Mouse (Mus musculus): ENCODE measurements around the gene Dync2h1.
"Not testable (repeated sequence)": the region's sequence is repeated elsewhere in the genome, so short reads cannot be mapped to it uniquely, and the experiment has no call there.

Dync2h1 gene

DNA sequence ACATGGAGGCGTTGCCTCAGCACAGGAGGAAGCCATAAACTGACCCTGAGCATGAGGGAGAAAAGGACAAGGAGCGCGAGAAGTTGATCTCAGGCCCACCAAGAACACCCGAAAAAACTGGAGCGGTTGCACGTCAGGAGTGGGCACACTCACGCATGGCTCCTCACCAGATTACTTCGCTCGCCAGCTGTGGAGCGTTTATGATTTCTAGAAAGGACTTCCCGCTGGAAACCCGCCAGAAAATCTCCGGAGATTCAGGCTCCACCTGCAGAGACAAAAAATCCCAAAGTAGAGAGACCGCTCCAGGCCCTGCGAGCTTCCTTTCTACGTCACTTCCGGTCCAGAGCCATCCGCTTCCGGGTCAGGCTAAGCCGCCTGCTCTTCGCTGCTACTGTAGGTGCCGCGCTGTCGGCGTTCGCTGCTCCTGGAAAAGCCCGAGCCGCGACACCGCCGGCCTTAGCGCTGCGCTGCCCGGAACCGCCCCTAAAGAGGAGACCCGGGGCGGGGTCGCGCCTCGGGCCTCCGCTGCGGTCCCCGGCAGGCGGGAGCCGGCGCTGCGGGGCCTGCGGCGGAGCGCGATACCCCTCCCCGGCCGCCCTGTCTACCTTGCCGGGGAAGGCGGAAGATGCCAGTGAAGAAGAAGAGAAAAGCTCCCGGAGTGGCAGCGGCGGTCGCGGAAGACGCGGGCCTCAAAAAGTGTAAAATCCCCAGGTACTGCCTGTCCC, at the start of gene Dync2h1, which contains the start of gene Dcun1d5:
Dync2h1 (minus strand) TSS at position 275 of the 725 bp plus-strand sequence.
Dcun1d5 (plus strand) TSS at position 349 of the 725 bp plus-strand sequence.
- DNase-seq, result peak; percentile 96

DNA sequence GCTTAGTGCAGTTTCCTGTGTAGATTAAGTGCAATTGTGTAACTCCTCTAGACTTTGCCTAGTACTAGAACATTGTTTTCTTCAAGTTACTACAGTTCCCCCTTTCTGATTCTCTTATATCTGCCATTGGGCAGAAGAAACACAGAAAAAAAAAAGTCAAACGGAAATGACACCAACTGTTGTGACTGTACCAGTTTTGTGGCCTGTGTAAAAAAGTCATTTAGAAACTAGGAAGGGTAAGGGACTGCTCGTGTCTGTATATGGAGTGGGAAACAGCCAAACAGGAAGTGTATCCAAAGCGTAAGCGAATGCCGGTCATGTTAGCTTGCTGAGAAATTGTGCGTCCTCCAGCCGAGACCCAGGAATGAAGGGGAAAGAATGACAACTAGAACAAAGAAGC, 37.2 kb upstream of the Dync2h1 start:
- DNase-seq, result peak; percentile 22

GRCm38 (mm10) chr9:7221024-7221423, 36.8 kb upstream of the Dync2h1 start:
- DNase-seq, result peak; percentile 26

DNA sequence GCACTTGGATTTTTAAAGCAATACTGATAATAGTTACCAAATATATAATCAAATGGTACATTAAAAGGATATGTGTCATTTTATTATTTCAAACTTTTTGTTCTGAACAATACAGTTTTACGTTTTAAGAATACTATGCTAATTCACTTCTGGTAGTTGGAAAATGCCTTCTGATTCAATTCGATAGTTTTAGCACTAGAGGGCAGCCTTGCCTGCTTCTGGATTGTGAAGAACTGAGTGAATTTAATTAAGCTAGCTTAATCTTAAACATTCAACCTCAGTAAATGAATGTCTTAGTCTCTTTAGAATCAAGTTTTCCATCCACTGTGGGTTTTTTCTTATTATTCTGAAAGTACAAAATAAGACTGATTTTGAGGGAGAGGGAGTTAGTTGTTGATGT, 32.0 kb upstream of the Dync2h1 start:
- DNase-seq, result peak; percentile 44

DNA sequence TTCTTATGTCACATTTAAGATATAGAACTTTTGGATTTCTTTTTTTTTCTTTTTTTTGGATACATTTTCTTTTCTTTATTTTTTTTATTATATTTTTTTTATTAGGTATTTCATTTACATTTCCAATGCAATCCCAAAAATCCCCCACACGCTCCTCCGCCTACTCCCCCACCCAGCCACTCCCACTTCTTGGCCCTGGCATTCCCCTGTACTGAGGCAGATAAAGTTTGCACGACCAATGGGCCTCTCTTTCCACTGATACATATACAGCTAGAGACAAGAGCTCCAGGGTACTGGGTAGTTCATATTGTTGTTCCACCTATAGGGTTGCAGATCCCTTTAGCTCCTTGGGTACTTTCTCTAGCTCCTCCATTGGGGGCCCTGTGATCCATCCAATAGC, 6.4 kb upstream of the Dync2h1 start:
- DNase-seq, result not testable (repeated sequence)

- DNase-seq, result peak; percentile 33
Measured at GRCm38 (mm10) chr9:7184897-7185291, 648 bp upstream of the Dync2h1 start.

DNA sequence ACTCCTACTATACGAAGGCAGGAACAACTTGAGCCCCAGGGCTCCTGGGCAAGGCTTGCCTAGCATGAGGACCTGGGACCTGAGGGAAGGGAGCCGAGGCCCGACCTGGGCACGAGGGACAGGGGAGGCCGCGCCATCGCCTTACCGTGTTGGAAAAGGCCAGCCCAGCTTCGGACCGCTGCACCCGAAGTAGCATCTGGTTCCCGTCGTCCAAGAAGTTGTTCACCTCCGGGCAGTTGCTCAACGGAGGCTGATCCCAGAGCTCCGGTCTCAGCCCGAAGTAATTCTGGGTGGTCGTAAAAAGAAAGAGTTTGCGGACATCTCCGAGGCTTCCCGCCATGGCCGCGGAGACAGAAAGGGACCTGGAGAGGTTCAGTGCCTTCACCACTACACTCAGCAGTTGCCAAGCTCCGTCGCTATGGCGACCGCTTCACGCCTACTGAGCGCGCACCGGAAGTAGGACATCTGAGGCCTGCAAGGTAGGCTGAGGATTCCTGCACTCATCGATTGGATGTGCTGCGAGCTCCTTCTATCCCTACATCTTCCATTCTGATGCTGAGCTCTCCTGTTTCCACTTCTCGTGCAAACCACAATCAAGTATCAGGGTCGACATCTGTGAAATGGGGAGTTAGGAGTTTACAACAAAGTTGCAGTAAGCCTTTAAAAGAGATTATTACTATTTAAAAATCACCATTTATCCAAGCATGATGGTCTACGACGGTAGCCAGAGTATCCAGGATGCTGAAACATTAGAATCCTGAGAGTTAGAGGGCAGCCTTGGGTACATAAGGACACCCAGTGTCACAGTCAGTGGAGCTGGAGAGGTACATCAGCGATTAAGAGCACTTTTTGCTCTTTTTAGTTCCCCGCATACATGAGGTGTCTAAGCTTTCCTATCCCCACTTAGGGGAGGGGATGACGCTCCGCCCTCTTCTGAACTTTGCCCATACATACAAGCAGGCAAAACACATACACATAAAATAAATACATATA, 7.3 kb downstream of the Dync2h1 start:
- DNase-seq, result peak; percentile 87

GRCm38 (mm10) chr9:7173756-7174155, 10.5 kb downstream of the Dync2h1 start:
- no peak for DNase-seq

GRCm38 (mm10) chr9:7167339-7167998, 16.8 kb downstream of the Dync2h1 start:
- DNase-seq, result no peak

- no peak for DNase-seq
Measured at GRCm38 (mm10) chr9:7160688-7161087, 23.6 kb downstream of the Dync2h1 start.

DNA sequence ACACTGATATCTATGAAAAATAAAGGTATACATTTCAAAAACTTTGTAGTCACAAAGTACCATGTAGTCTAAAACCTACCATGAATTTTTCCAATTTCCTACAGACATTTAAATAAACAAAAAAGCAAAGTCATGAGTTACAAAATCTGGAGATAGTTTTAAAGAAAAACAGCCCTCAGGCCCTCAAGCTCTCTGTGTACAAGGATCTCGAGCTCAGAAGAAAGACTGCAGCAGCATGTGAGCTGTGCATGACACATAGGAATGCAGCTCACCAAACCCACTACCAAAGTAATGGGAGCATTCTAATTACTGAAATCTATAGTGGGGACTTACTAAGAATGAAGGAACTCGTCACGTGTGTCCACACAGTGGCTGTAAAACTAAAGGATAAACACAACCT, 24.5 kb downstream of the Dync2h1 start:
- DNase-seq, result no peak

GRCm38 (mm10) chr9:7158605-7159004, 25.6 kb downstream of the Dync2h1 start:
- no peak for DNase-seq

- no peak for DNase-seq
Measured at GRCm38 (mm10) chr9:7154391-7154790, 29.9 kb downstream of the Dync2h1 start.

GRCm38 (mm10) chr9:7122863-7123262, 61.4 kb downstream of the Dync2h1 start:
- DNase-seq, result no peak

DNA sequence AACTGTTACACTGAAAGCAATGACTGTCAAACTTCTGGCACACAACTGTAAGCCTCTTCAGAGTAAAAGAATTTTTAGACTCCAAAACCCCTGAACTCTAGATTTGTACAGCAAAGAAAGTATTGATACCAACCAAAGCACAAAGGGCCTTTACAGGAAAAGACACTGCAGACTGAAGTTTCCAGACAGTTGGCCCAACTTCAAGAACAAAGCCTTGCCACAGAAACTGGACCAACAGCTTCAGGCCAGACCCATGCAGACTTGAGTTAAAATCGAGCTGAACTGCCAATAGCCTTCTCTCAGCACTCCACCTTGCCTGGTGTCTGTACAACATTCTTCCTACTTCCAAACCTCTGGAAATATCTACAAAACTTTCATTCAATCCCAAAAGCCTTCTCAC, 74.1 kb downstream of the Dync2h1 start:
- DNase-seq, result no peak

GRCm38 (mm10) chr9:7101361-7101760, 82.9 kb downstream of the Dync2h1 start:
- no peak for DNase-seq

DNA sequence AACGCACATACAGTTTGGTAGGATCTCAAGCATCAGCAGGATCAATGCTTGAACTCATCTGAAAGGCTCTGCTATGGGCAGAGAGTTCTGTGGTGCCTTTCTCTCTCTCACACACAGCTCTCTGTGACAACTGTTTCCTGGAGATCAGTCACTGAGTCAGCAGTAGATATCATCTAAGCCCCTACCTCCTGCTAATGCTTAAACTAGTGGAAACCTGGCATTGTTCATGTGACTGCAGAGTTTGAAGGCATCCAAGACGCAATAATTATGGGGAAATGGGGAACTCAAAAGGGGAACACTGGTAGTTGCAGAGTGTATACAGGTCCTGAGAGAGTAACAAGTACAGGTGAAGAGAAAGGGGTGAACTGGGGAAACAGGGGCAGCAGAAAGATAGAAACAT, 109.6 kb downstream of the Dync2h1 start:
- no peak for DNase-seq

GRCm38 (mm10) chr9:7070846-7071245, 113.4 kb downstream of the Dync2h1 start:
- no peak for DNase-seq

DNA sequence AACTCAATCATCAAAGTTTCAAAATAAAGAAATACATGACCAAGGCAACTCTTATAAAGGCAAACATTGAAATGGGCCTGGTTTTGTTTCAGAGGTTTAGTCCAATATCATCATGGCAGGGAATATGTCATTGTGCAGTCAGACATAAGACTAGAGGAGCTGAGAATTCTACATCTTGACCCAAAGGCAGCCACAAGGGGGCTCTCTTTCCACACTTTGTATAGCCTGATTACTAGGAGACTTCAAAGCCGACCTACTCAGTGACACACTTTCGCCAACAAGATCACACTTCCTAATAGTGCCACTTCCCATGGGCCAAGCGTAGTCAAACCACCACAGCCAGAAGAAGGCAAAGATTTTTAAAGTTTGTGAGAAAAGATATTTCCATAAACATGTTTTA, 133.7 kb downstream of the Dync2h1 start:
- DNase-seq, result peak; percentile 18

DNA sequence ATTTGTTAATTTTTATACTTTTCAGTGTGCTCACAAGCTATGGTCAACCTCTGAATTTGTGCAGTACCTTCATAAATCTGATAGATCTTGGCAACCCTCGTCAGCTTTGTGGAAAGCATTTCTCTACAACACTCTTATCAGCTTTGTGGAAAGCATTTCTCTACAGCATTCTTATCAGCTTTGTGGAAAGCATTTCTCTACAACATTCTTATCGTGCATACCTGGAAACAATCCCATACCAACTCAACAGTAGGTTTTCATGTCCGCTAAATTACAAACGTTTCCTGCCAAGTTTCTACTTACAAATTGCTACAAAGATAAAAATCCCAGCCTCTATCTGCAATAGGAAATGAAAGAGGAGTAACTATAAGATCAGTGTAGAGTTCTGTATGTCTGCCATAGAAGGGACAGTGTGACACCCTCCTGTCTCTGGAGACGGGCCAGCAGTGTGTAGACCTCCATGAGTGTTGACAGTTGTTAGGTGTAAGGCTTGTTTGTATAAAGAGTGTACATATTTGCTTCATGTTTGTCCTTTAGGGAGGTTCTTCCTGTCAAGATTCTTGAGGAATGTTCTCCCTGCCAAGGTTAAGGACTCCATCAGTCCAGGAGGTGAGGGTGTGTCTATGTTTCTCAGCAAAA, 141.5 kb downstream of the Dync2h1 start:
- DNase-seq, result no peak

- no peak for DNase-seq
Measured at GRCm38 (mm10) chr9:7041231-7041630, 143.0 kb downstream of the Dync2h1 start.

DNA sequence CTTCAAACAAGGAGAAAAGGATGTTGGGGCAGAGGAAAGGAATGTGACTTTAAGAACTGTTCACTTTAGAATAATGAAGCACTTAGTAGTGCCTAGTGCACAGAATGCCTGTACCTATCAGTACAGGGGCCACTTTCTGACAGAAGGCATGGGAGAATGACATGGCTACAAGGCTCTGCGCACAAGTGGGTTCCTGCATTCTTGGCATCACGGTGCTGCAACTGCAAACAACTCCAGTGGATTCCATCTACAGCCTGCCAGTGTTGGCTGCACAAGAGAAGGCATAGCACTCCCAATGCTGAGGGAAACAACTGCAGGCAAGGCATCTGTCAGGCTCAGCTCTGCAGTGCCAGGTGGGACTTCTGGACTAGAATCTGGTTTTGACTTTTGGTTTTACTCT, 151.7 kb downstream of the Dync2h1 start:
- DNase-seq, result no peak

DNA sequence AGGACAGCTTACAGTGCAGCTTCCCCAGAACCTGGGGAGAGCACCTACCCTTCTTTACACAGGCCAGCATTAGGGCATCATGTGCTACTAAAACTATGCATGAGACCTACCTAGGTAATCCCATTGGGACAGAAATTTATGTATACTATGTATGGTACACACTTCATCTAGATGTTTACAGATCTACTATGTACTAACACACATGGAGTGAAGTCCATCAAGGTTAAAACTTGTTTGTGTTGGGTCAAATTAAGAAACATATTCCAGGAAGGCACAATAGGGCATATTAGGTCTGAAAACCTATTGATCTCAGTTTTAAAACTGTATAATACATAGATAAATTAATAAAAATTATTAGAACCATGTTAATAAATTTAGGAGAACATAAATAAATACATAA, 168.6 kb downstream of the Dync2h1 start:
- no peak for DNase-seq
